10 mouse cellular contexts compared by ENCODE assay signal in the genomic region with DNA sequence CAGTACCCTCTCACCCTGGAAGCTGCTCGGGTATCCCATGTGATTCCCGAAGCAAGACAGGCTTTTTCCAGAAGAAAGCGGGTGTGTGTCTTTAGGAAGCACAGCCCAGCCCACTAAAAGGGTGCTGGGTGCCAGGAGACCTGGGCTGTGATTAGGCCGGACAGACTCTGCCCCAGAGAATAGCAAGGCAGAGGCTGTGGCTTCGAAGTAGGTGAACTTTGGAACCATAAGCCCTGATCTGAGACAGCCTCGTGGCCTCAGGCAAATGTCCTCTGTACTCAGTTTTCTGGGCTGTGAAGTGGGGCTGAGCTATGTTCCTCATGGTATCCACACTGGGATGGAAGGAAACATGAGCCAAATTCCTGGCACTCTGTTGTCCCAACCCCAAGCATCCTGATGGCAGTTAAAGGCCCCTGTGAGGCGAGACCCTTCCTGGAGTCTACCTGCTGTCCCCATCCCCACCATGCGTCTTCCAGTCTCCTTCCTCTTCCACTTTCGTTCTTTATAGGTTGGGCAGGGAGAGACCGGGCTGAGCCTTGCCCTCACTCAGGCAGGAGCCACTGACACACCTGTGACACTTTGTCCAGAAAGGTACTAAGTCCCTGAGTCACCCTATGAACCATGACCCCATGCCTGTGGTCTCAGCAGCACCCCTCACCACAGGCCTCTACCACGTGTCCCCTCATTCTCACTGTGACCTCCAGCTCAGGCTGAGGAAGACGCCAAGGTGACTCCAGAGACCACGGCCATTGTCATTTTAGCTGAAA. TPM values are rescaled to one million over a fixed set of nuclear protein-coding genes. Genes with fewer than 3 reads are reported as not detected.
DNase-seq lines count a peak whose midpoint lies in the region; ATAC-seq and TF ChIP-seq lines count a peak whose summit lies in the region.
"Had no signal": no experiment of that assay in that cellular context is flagged by ENCODE, and none has a peak within 500 bp of the region (broad histone marks: within the 10 kb centered on the region; RNA-seq: fewer than 3 reads in every experiment).

No protein-coding gene starts in this region.

- H3K4me1 ChIP-seq in heart, embryonic 10.5 days, result peaks cover 41% of the 10 kb centered on the region
- H3K4me1 ChIP-seq in kidney, embryonic 15.5 days, result peaks cover 4% of the 10 kb centered on the region; the same call in 1 of the 2 replicates
- H3K4me1 ChIP-seq in intestine, embryonic 16.5 days (ENCODE audit: control insufficient read depth, insufficient read depth, low read length), result peaks cover 12% of the 10 kb centered on the region
- H3K4me1 ChIP-seq in liver, embryonic 16.5 days (ENCODE audit: control insufficient read depth, low read depth, low read length), result peaks cover 52% of the 10 kb centered on the region

- H3K9ac ChIP-seq in kidney, embryonic 15.5 days, result no peak overlapping the region
- no peak overlapping the region for H3K9ac ChIP-seq in intestine, embryonic 16.5 days (ENCODE audit: low read depth, low read length)
- peak overlapping the region; percentile 74 for H3K9ac ChIP-seq in liver, embryonic 16.5 days (ENCODE audit: low read depth, low read length)

- no peak overlapping the region for H3K4me2 ChIP-seq in kidney, embryonic 15.5 days
- no peak overlapping the region for H3K4me2 ChIP-seq in intestine, embryonic 16.5 days (ENCODE audit: low read depth, low read length)
- H3K4me2 ChIP-seq in liver, embryonic 16.5 days (ENCODE audit: low read depth, low read length), result peak overlapping the region; percentile 82

- no peak for DNase-seq in heart, embryonic 10.5 days (ENCODE audit: low spot score)
- no peak for DNase-seq in heart, postnatal 25 days (ENCODE audit: low spot score)
- DNase-seq in kidney, postnatal 25 days, result peak; percentile 42 to 64
- no peak for DNase-seq in left cerebral cortex, adult 9 months (ENCODE audit: low spot score in 2 of 2)
- no peak for DNase-seq in layer of hippocampus, adult 2 months (ENCODE audit: low spot score in 2 of 2)
- DNase-seq: lung, adult 2 months had no signal

- H3K27me3 ChIP-seq in heart, embryonic 10.5 days (ENCODE audit: insufficient read depth, poor library complexity, severe bottlenecking), result 0 out of 2 replicates have a peak, but pooled peaks cover 5% of the 10 kb centered on the region
- H3K27me3 ChIP-seq in kidney, embryonic 15.5 days, result no peaks in the 10 kb centered on the region
- no peaks in the 10 kb centered on the region for H3K27me3 ChIP-seq in intestine, embryonic 16.5 days (replicated peaks; ENCODE audit: control insufficient read depth, insufficient read depth, low read length)
- peaks cover 6% of the 10 kb centered on the region for H3K27me3 ChIP-seq in liver, embryonic 16.5 days (ENCODE audit: control insufficient read depth, insufficient read depth, low read depth, low read length)

- no peak for ATAC-seq in kidney, embryonic 15.5 days (replicated peaks; ENCODE audit: low FRiP score)
- peak; percentile 65 for ATAC-seq in intestine, embryonic 16.5 days
- ATAC-seq in liver, embryonic 16.5 days (ENCODE audit: low read depth), result no peak
- ATAC-seq: Patski had no signal

- H3K36me3 ChIP-seq in heart, embryonic 10.5 days, result peaks cover 5% of the 10 kb centered on the region; the same call in 1 of the 2 replicates
- H3K36me3 ChIP-seq in kidney, embryonic 15.5 days, result no peaks in the 10 kb centered on the region
- no peaks in the 10 kb centered on the region for H3K36me3 ChIP-seq in intestine, embryonic 16.5 days (ENCODE audit: control insufficient read depth, insufficient read depth, low read length)
- no peaks in the 10 kb centered on the region for H3K36me3 ChIP-seq in liver, embryonic 16.5 days (ENCODE audit: control insufficient read depth, insufficient read depth)

- H3K4me3 ChIP-seq in heart, embryonic 10.5 days, result no peak overlapping the region
- H3K4me3 ChIP-seq in kidney, embryonic 15.5 days (replicated peaks), result no peak overlapping the region
- H3K4me3 ChIP-seq in intestine, embryonic 16.5 days (ENCODE audit: low read length), result no peak overlapping the region
- H3K4me3 ChIP-seq in liver, embryonic 16.5 days (ENCODE audit: low read depth, low read length), result peak overlapping the region; percentile 47
- no peak overlapping the region for H3K4me3 ChIP-seq in layer of hippocampus, adult 2 months

- peak overlapping the region; percentile 86 for H3K27ac ChIP-seq in heart, embryonic 10.5 days
- no peak overlapping the region for H3K27ac ChIP-seq in kidney, embryonic 15.5 days
- H3K27ac ChIP-seq in intestine, embryonic 16.5 days (ENCODE audit: low read length), result no peak overlapping the region
- H3K27ac ChIP-seq in liver, embryonic 16.5 days (ENCODE audit: low read length), result peak overlapping the region; percentile 99
- H3K27ac ChIP-seq in layer of hippocampus, adult 2 months, result no peak overlapping the region

- H3K9me3 ChIP-seq in heart, embryonic 10.5 days, result no peaks in the 10 kb centered on the region
- no peaks in the 10 kb centered on the region for H3K9me3 ChIP-seq in kidney, embryonic 15.5 days (replicated peaks)
- H3K9me3 ChIP-seq in intestine, embryonic 16.5 days (ENCODE audit: control insufficient read depth, low read length), result no peaks in the 10 kb centered on the region
- no peaks in the 10 kb centered on the region for H3K9me3 ChIP-seq in liver, embryonic 16.5 days (replicated peaks; ENCODE audit: control insufficient read depth, low read length)

- WGBS in heart, embryonic 10.5 days, result 80% methylated on average over 13 of the region's 13 CpGs
- 83% methylated on average over 13 of the region's 13 CpGs for WGBS in kidney, embryonic 15.5 days
- WGBS in intestine, embryonic 16.5 days, result 83% methylated on average over 13 of the region's 13 CpGs
- 65% methylated on average over 13 of the region's 13 CpGs for WGBS in liver, embryonic 16.5 days (ENCODE audit: insufficient replicate concordance)

- intact Hi-C loops in heart, postnatal 25 days (cut with DNase I), result no loop called here

- TF ChIP-seq CTCF in layer of hippocampus, adult 2 months (conservative IDR thresholded peaks at IDR 0.05), result no peak

RNA-seq across cellular contexts. Expression of a gene that starts 51.4 kb away (rescaled TPM):
- polyA plus RNA-seq in heart, embryonic 10.5 days (2016; fragmentation: Nextera tagmentation; extraction: Ambion mirVana), result 27.7 and 28.7 TPM in 2 replicates
- total RNA-seq in heart, postnatal 25 days (2021), result 10 to 100 TPM; 41.8 to 44.4 TPM
- 37.3 and 40.2 TPM in 2 replicates for polyA plus RNA-seq in kidney, embryonic 15.5 days (2015; fragmentation: Nextera tagmentation; extraction: Ambion mirVana)
- 10.3 and 12.9 TPM in 2 replicates for polyA plus RNA-seq in intestine, embryonic 16.5 days (2015; fragmentation: Nextera tagmentation; extraction: Ambion mirVana)
- polyA plus RNA-seq in liver, embryonic 16.5 days (2015; fragmentation: Nextera tagmentation; extraction: Ambion mirVana), result 14.1 and 16.7 TPM in 2 replicates
- 10 to 100 TPM; 62.8 to 68.6 TPM for total RNA-seq in layer of hippocampus, adult 2 months (2021)

Comparison
In these comparisons a context has a peak if more than half of its experiments do, and no peak if none do; other contexts are left out.
1. DNase-seq: peak in kidney, postnatal 25 days (2 of 2); none in heart, embryonic 10.5 days (single experiment), heart, postnatal 25 days (single experiment), left cerebral cortex, adult 9 months (0 of 2) and layer of hippocampus, adult 2 months (0 of 2).
2. H3K27ac ChIP-seq: peak in heart, embryonic 10.5 days (single experiment) and liver, embryonic 16.5 days (single experiment); none in kidney, embryonic 15.5 days (single experiment), intestine, embryonic 16.5 days (single experiment) and layer of hippocampus, adult 2 months (single experiment).